Mouse (Mus musculus) testis, postnatal 10 days (tissue): ENCODE results near the gene Foxi1.
"Not testable (repeated sequence)": the region's sequence is repeated elsewhere in the genome, so short reads cannot be mapped to it uniquely, and the experiment has no call there.

Source experiments
- DNase-seq: peaks from one replicate; pipeline ENCODE4 v3.0.0; 2021; ENCODE audit warnings: low spot score

The Foxi1 gene

DNA sequence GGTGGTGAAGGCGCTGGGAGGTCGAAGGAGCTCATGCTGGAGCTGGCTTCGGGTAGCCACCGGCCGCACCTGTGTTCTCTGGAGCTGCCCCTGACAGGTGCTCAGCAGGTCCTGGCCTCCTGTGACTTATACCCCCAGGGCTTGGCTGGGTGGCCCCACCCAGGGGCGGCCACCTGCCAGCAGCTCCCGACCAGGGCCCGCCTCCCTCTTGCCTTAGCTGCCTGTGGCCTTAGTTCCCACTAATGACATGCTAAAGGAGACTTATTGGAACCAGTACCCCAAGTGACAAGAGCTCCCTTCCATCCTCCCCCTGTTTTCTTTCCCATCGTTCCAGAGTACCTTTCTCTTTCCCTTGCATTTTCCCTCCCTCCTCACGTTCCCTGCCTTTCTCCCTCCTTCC is at the start of gene Foxi1:
Gene Foxi1 (minus strand): TSS at position 101 of the 400 bp plus-strand sequence.
- DNase-seq, result no peak

DNA sequence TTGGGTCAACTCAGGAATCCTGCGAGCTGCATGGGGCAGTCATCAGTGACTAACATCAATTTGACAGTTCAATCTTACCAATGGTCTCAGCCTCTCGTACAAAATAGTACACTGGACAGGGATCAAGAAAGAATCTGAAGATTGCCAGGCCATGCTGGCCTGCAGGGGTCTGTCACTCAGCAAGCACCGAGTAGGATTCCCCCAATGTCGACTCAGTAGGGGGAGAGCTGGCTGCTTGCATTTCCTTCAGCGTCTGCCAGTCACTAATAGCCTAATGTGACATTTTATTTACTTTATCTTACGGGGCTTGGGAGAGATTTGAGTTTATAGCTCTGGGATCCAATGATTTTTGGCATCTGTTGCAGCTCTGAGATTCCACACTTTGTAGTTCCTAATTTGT is 35.1 kb upstream of the Foxi1 start:
- DNase-seq, result no peak

DNA sequence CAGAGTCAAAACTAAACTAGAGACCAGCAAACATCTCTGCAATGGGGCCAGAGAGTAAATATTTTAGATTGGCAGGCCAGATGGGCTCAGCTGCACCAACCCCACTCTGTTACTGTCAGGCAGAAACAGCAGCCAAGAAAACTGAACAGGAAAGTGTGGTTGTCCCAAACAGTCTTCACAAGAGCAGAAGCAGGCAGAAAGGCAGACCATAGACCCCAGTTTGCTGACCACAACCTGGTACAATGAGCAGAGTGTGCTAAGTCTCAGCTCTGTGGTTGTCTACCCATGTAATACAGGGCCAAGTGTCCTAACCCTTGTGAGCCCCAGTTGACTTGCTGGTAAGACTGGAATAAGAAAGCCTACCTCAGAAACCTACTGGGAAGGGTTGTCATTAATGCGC is 32.4 kb upstream of the Foxi1 start:
- no peak for DNase-seq

DNA sequence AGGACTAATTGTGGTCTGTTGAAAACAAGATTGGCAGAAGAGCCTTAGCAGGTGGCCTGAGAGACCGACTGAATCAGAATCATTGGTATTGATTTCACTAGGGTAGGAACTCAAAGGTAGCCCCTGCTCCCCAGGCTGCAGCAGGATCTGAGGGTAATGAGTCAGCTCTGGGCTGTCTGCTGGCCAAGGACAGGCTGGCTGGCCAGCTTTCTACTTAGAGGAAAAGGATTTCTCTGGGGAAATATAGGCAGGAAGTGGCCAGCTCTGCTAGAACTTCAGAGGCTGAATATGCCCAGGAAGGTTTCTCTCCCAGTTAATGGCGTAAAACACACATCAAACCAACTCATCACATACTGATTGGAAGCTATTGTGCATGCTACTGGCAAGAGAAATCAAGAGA is 31.8 kb upstream of the Foxi1 start:
- no peak for DNase-seq

DNA sequence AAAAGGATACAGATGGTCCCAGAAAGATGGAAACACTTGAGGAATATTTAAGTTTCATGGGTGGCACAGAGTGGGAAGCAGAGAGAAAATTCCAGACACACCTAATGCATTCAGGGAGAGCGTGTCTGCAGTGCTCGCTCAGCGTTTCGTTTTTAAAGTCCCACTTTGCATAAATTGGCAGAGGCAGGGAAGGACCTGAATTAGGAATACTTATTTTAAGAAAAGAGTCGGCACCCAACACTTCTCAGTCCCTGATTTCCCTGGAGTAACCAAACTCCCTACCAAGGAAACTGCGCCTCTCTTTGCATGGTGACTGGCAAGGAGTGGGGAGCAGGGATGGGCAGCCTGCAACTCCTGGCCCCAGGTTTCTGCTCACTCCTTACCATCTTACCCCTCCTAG is 29.0 kb upstream of the Foxi1 start:
- DNase-seq, result no peak

DNA sequence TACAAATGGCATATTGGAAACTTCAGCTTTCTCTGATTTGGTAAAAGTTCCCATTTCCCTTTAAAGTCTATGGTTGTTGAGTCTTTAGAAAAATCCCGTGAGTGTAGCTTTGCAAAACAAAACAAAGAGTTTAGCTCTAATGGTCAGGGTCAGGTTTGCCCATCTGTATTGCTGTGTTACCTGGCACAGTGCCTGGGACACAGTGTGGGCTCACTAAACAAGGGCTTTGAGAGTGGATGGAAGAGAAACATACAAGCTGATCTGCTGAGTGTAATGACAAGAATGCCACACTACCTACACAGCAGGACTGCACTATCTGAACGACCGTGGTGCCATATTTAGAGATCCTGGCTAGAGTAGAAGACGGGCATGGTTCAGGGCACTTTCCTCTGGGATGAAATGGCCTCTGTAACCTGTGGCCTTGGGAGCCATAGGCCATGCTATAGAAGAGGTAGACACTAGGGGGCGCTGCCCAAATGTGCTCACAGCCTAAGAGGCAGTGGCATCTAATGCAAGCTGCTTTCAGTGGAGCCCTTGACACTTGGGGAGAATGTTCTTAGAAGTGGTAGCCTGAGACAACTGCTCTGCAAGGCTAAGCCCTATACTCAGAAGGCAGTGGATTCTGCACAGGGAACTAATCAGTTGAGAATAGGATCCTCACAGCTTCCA is 28.3 kb upstream of the Foxi1 start:
- DNase-seq, result peak; percentile 65

DNA sequence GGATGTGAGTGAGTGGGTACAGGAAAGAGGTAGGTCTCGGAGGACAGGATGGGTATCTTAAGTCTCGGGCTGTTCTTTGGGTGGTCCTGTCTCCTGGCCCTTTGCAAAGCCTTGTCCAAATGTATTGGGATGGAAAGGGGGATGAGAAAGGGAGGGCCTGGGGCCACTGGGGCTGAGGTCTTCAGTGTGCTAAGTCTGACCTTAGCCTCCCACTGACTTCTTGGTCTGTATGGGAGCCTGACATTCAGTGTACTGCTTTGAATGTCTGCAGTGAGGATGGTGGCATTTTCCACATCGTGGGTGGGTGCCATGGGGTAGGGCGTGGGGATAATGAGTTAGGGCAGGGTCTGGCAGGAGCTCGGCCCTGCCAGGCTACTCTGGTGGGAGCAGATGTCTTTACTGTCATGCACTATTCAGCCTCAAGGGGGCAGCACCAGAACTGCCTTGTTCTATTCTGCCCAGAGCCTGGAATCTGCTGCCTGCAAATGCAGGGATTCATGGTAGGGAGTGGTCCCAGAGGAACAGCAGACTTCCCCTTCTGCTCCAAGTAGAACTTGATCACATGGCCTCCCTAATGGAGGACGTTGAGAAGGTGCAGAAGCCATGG is 21.0 kb upstream of the Foxi1 start:
- peak; percentile 82 for DNase-seq

DNA sequence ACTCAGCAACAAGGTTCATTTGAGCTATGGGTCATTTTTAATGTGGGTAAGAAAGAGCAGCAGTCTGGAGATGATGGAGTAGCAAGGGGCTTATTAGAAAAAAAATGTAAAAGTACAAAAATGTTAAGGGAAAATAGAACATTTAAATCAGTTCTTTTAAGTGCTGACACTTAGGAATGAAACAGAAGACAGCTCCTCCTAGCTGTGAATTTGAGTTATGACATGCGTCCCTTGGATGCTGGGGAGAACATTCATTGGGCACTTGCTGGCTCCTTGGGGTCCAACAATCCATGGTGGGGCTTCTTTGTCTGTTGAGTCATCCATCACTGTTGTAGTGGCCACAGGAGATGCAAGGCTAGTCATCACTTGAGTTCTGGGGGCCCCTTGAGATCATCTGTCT is 19.3 kb upstream of the Foxi1 start:
- DNase-seq, result no peak

DNA sequence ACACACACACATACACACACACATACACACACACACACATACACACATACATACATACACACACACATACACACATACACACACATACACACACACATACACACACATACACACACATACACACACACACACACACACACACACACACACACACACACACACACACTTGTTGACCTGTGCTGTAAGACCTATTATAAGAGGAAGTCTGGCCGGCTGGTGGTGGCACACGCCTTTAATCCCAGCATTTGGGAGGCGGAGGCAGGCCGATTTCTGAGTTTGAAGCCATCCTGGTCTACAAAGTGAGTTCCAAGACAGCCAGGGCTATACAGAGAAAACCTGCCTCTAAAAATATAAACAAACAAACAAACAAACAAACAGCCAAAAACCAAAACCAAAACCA is 12.7 kb upstream of the Foxi1 start:
- not testable (repeated sequence) for DNase-seq

DNA sequence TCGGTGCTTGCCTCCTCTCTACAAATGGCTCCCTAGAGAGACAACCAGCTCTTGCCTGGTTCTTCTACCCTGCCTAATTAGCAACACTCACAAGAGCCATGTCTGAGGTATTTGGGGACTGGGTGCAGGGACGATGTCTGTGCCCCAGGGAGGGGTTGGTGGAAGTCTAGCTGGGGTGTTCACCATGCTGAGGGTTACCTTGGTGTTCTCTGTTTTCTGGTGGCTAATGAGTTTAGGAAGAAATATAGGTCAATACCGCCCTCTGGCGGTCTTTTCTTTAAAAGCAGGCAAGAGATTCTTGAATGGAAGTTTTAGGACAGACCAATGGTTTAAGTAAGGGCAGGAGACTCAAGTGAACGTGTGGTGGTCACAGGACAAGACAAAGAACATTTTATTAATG is 5.0 kb upstream of the Foxi1 start:
- DNase-seq, result peak; percentile 76

DNA sequence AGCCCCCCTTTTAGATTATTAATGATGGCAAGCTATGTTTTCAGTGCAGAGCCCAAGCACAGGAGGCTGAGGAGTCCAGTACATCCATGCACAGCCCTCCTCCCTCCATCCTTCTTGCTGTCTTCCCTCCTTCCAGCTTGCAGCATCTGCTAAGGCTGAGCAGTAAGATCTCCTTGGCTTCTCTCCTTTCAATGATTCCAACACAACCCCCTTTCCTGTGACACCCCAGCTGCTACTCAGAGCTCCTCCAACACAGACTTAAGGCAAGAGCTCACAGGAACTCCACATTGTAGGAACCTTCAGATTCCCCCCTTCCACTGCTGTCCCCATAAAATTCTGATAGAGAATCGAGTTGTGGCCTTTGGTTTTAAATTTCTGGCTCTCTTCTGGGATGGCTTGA is 5.1 kb downstream of the Foxi1 start:
- no peak for DNase-seq

DNA sequence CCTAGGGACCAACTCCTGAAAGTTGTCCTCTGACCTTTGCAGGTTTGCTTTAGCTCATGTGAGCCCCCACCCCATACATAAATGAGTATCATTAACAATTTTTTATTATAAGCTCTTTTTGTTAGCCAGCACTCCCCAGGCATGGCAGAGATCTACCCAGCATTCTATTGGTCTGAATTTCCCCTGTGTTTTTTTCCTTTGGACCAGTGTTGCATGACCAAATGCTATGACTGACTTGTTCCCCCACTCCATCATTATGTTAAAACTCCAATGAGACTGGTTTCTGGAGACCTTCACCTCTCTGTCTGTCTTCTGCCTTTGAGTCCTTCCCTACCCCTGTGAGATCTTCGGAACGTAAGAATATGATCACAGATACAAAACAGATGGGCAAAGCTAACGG is 12.7 kb downstream of the Foxi1 start:
- DNase-seq, result no peak

DNA sequence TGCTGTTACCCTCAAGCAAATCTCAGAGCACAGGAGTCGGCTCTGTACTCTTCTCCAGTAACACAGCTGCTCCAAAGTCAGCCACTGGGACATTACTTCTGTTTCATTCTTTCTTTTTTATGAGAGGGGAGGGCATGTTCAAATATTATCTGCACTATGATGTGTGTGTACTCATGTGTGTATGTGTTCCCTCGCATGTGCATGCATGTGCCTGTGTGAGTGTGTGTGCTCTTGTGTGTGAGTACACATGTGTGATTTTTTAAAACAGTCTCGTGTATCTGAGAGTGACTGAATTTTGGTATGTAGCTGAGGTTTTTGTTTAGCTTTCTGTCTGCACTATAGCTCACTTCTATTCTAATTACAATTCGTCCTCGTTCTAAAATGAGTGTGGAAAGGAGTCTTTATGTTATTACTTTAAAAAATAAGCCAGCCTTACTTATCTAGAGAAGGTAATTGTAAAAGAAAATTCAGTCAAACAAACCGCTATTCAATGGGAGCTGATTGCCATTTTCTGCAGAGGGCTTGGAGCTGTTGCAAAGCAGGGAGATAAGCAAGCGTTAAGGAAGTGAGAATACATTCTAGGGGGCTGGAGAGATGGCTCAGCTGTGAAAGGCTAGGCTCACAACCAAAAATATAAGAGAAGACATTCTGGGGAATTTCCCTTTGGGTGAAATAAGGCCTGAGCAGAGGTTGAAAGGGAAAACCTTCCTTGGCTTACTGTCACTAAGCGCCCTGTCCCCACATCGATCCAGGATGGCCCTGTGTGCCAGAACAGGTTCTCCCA is 13.5 kb downstream of the Foxi1 start:
- DNase-seq, result no peak

DNA sequence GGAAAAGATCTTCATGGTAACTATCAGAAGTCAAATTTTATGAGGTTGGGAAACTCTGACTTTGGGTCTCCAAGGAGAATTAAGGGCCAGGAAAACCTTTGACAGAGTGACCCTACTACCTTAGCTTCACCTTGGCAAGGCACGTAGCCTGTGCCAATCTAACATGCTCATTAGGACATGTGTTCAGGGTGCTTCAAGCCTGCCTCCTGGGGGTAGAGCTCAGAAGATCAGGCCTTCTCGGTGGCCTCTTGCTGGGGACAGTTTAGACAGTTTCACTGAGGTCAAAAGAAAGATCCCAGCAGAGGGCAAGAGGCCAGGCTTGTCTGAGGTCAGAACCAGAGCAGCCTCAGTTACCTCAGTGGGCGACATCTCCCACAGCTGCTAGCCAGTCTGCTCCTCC is 14.2 kb downstream of the Foxi1 start:
- DNase-seq, result no peak

DNA sequence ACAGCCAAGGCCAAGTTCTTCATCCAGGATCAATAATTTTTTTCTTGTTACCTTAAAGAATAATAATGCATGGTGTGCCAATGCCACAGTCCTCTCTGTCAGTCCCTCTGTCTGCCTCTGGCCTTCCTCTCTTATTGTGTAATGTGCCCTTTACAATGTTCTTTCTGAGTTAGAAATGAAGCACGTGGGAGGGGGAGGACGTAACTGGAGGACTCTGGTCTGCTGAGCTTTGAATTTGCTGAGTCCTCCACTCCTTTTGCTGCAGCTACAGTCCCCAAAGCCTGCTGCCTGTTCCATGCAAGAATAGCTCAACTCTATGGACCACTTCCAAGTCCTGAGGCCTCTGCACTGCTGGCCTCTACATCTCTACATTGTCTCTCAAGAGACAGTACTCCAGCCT is 23.6 kb downstream of the Foxi1 start:
- no peak for DNase-seq

DNA sequence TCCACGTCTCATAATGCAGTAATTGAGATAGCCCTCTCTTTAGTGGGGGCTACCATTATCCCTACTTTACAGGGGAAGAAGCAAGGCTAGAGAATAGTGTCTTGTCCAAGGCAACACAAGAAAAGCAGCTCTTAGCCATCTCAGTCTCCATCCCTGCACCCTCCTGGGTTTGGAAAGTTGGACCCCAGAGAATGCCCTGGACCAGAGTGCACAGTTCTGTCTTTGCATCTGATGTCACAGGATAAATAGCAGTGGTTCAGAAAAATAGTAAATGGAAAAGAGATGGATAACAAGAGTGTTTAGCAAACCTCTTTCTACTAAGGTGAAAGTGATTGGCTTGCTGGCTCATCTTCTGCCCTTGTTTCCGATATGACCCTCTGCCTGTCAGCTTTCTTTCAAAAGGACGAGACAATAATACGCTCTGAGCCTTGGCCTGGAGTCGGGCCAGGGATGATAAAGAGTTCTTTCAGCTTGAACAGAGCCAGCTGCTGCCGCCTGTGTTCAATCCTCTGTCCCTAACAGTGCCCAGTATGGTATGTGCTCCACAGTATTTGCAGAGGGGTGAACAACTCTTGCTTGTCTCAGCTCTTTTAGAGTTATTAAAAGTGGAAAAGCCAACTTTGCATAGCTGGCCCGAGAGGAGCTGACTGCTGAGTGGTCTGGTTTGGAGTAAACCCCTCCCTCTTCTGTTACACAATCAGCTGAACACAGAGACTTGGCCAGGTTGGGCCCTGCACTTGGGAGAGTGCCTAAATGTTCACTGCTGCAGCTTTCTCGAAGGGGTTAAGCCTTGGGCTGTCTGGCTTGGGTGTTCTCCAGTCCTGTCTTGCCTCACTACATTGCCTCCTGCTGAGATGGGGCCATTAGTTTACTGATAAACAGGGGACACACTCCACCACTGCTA is 26.4 kb downstream of the Foxi1 start:
- DNase-seq, result peak; percentile 64

DNA sequence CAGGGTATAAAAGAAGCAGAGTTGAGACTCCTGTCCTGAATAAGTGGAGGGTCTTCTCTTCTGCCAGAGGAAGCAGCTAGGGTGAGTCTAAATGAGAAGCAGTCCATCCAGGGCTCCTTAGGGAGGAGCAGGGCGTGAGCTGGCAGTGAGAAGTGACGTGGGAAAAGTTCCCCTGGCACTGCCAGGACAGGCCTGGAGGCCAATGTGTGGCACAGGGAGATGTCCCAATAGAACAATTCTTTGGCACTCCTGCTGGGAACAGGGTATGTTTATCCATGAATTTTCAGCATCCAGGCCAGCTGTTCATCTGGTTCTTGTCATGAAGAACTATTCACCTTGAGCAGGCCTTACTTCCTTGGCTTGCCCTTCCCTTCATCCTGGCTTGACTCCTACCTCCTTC is 29.1 kb downstream of the Foxi1 start:
- no peak for DNase-seq

DNA sequence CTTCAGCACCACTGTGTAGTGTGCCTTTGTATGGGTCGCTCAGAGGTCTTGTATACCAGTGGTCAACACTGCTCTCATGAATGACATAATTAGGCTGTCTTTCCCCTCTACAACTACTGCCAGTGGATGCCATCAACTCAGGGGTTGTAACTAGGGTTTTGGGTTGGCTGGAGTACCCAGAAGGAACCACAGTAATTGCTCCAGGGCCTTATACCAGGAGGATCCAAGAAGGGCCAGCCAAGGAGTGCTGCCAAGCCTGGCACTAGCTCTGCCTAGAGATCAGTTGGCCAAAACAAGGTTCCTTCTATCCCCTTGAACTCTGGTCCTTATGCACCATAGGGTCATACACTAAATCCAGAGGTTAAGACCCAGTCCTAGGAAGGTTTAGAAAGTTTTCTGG is 31.5 kb downstream of the Foxi1 start:
- no peak for DNase-seq

DNA sequence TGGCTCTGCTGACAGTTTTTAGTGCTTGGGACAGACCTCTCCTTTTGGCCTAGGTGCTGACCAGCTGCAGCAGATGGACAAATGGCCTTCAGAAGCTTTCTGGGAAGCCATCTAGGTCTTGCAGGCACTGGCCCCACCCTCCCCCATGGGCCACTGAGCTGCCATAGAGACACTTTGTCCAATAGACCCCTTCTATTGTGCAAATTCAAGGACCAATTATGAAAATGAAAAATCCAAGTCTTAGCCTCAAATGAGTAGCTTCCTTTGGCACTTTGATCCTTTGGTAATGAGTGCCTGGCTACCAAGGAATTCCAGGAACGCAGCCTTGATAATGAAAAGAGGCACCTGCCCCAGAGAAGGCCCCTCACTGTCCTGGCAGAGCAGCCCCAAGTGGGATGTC is 36.7 kb downstream of the Foxi1 start:
- no peak for DNase-seq

DNA sequence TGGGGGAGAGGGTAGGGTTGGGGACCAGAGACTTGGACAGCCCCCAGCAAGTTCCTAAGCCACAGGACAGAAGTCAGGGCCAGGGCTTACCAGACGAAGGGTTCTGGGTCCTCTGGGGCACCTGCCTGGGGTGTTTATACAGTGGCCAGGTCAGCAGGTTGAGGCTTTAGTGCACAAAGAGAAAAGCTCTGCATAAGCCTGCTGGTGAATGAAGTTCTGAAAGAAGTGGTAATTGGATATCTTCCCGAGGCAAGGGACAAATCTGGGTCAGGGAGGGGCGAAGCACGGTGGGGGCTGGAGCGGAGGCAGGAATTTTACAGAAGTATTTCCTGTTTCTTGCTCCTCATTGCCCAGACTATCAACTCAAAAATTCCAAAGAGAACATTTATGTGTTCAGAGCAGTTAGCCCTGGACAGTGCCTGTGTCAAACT is 38.4 kb downstream of the Foxi1 start:
- no peak for DNase-seq

DNA sequence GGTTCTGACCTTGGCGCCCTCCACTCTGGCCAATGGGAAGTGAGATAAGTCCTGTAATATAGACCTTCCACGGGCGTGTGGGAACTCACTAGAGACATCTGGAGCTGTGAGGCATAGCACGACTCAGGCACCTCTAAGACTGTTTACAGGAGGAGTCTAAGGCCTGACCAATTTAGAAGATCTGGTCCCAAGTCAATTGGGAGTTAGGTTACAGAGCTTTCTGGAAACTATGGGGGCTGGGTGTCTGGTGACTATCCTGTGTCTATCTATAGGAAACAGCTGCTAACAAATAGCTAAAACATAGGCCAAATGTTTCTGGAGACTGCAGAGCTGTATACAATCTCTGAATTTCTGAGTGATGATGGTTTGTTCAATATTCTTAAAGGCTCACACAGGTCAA is 41.5 kb downstream of the Foxi1 start:
- DNase-seq, result no peak

DNA sequence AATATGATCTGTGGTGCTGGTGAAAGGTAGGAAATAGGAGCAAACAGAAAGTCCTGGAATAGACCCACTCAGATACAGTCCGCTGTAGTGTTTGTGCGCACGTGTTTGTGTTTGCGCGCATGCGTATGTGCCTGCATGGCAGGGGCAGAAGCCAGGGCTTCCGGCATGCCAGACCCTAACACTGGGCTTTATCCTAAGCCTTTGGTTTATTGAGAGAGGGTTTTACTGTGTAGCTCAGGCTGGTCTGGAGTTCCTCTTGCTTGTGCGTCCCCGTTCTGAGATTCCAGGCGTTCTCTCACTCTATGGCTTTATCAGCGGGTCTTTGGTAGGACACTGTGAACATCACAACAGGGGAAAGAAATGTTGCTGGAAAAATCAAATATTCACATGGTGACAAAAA is 42.6 kb downstream of the Foxi1 start:
- no peak for DNase-seq
